In genomic region chr14:60597571-60597970, GRCm38 (mm10) we compare ENCODE assay signal across 15 mouse cellular contexts. TPM values are rescaled to one million over a fixed set of nuclear protein-coding genes. Genes with fewer than 3 reads are reported as not detected.
DNase-seq lines count a peak whose midpoint lies in the region; ATAC-seq and TF ChIP-seq lines count a peak whose summit lies in the region.
"Had no signal": no experiment of that assay in that cellular context is flagged by ENCODE, and none has a peak within 500 bp of the region (broad histone marks: within the 10 kb centered on the region; RNA-seq: fewer than 3 reads in every experiment).

No protein-coding gene starts in this region.

- TF ChIP-seq EP300 in lung, postnatal 0 days (IDR thresholded peaks at IDR 0.05), result no peak

- no peaks in the 10 kb centered on the region for H3K36me3 ChIP-seq in lung, postnatal 0 days (ENCODE audit: insufficient read depth, low read length)
- H3K36me3 ChIP-seq in kidney, embryonic 16.5 days (ENCODE audit: insufficient read depth, low read length), result no peaks in the 10 kb centered on the region
- no peaks in the 10 kb centered on the region for H3K36me3 ChIP-seq in stomach, embryonic 15.5 days
- H3K36me3 ChIP-seq: limb, embryonic 10.5 days; liver, embryonic 15.5 days; midbrain, embryonic 12.5 days had no signal

- no peaks in the 10 kb centered on the region for H3K9me3 ChIP-seq in lung, postnatal 0 days (ENCODE audit: low read length)
- no peaks in the 10 kb centered on the region for H3K9me3 ChIP-seq in kidney, embryonic 16.5 days (ENCODE audit: low read length)
- H3K9me3 ChIP-seq in stomach, embryonic 15.5 days, result no peaks in the 10 kb centered on the region
- H3K9me3 ChIP-seq: limb, embryonic 10.5 days; liver, embryonic 15.5 days; midbrain, embryonic 12.5 days had no signal

- no peak for TF ChIP-seq CTCF in gastrocnemius, adult 2 months (IDR thresholded peaks at IDR 0.05)
- TF ChIP-seq CTCF in lung, postnatal 0 days (IDR thresholded peaks at IDR 0.05), result no peak

- peak overlapping the region; percentile 56 for H3K27ac ChIP-seq in gastrocnemius, adult 2 months
- H3K27ac ChIP-seq in lung, postnatal 0 days (ENCODE audit: low read length), result no peak overlapping the region
- H3K27ac ChIP-seq in kidney, embryonic 16.5 days (ENCODE audit: low read length), result peak overlapping the region; percentile 92
- peak overlapping the region; percentile 40 for H3K27ac ChIP-seq in stomach, embryonic 15.5 days
- H3K27ac ChIP-seq: hindbrain, postnatal 0 days; limb, embryonic 10.5 days; liver, embryonic 15.5 days had no signal

- no peak overlapping the region for H3K9ac ChIP-seq in lung, postnatal 0 days (replicated peaks; ENCODE audit: low read depth)
- H3K9ac ChIP-seq in kidney, embryonic 16.5 days (replicated peaks; ENCODE audit: low read length), result peak overlapping the region; percentile 56
- no peak overlapping the region for H3K9ac ChIP-seq in stomach, embryonic 15.5 days
- H3K9ac ChIP-seq: liver, embryonic 15.5 days; midbrain, embryonic 12.5 days had no signal

- 2% methylated on average over 4 of the region's 4 CpGs for WGBS in lung, postnatal 0 days
- WGBS in kidney, embryonic 16.5 days, result 0% methylated on average over 4 of the region's 4 CpGs
- WGBS in stomach, embryonic 15.5 days, result 7% methylated on average over 4 of the region's 4 CpGs

- DNase-seq in gastrocnemius, adult 2 months, result no peak
- DNase-seq in gastrocnemius, postnatal 4 days (ENCODE audit: low spot score in 2 of 2), result no peak
- DNase-seq in lung, postnatal 0 days (ENCODE audit: low spot score), result peak; percentile 33
- no peak for DNase-seq in lung, postnatal 36 days
- DNase-seq in ovary, postnatal 36 days (ENCODE audit: low spot score), result no peak
- DNase-seq: B cell, adult 2 months; cerebellum, adult 18-20 months; right cerebral cortex, postnatal 14 days had no signal

- no peak overlapping the region for H3K4me3 ChIP-seq in gastrocnemius, adult 2 months
- no peak overlapping the region for H3K4me3 ChIP-seq in lung, postnatal 0 days (ENCODE audit: low read depth, low read length)
- no peak overlapping the region for H3K4me3 ChIP-seq in kidney, embryonic 16.5 days (ENCODE audit: low read length)
- H3K4me3 ChIP-seq in stomach, embryonic 15.5 days (replicated peaks), result no peak overlapping the region
- H3K4me3 ChIP-seq: limb, embryonic 10.5 days; liver, embryonic 15.5 days; midbrain, embryonic 12.5 days had no signal

- H3K27me3 ChIP-seq in lung, postnatal 0 days (replicated peaks; ENCODE audit: insufficient read depth, low read length), result no peaks in the 10 kb centered on the region
- no peaks in the 10 kb centered on the region for H3K27me3 ChIP-seq in kidney, embryonic 16.5 days (ENCODE audit: insufficient read depth, low read length)
- H3K27me3 ChIP-seq in stomach, embryonic 15.5 days (replicated peaks), result no peaks in the 10 kb centered on the region
- H3K27me3 ChIP-seq: liver, embryonic 15.5 days; midbrain, embryonic 12.5 days had no signal

- no peak overlapping the region for H3K4me2 ChIP-seq in lung, postnatal 0 days (replicated peaks; ENCODE audit: low read depth, low read length)
- peak overlapping the region; percentile 36 for H3K4me2 ChIP-seq in kidney, embryonic 16.5 days (replicated peaks; ENCODE audit: low read depth, low read length)
- no peak overlapping the region for H3K4me2 ChIP-seq in stomach, embryonic 15.5 days
- H3K4me2 ChIP-seq: liver, embryonic 15.5 days; midbrain, embryonic 12.5 days had no signal

- no peak for ATAC-seq in lung, postnatal 0 days
- peak; percentile 79 for ATAC-seq in kidney, embryonic 16.5 days (ENCODE audit: low FRiP score, low TSS enrichment)
- no peak for ATAC-seq in stomach, embryonic 15.5 days (ENCODE audit: insufficient read depth, low FRiP score, low read depth)
- no peak for ATAC-seq in inflammation-experienced regulatory T-cells, adult 6 months
- ATAC-seq: hindbrain, postnatal 0 days had no signal

- peaks cover 14% of the 10 kb centered on the region; the same call in 1 of the 2 replicates for H3K4me1 ChIP-seq in lung, postnatal 0 days (ENCODE audit: insufficient read depth, low read depth, low read length)
- H3K4me1 ChIP-seq in kidney, embryonic 16.5 days (ENCODE audit: insufficient read depth, low read length), result peaks cover 33% of the 10 kb centered on the region
- peaks cover 19% of the 10 kb centered on the region for H3K4me1 ChIP-seq in stomach, embryonic 15.5 days
- H3K4me1 ChIP-seq: liver, embryonic 15.5 days had no signal

- intact Hi-C loops in gastrocnemius, adult 2 months (cut with DNase I), result no loop called here

RNA-seq across cellular contexts. Expression of gene Spata13, which starts 36.2 kb away (rescaled TPM):
- total RNA-seq in gastrocnemius, adult 2 months (2021), result 1 to 10 TPM; 3.8 to 4.3 TPM
- 10 to 100 TPM; 18.9 to 19.6 TPM for total RNA-seq in gastrocnemius, postnatal 4 days (2021)
- 11.7 and 15.5 TPM in 2 replicates for polyA plus RNA-seq in lung, postnatal 0 days (2015; fragmentation: Nextera tagmentation; extraction: Ambion mirVana)
- 67.5 and 68.1 TPM in 2 replicates for polyA plus RNA-seq in kidney, embryonic 16.5 days (2015; fragmentation: Nextera tagmentation; extraction: Ambion mirVana)
- polyA plus RNA-seq in stomach, embryonic 15.5 days (2015; fragmentation: Nextera tagmentation; extraction: Ambion mirVana), result 21.5 and 28.6 TPM in 2 replicates
- 100 to 1,000 TPM in 1 of 3 experiments, 10 to 100 TPM in 2; 87.6 to 120 (median 95.0) TPM for polyA plus RNA-seq in inflammation-experienced regulatory T-cells, adult 6 months (2017; shearing (Covaris generic))
